Mouse (Mus musculus): ENCODE results near the gene Eml6.

The Eml6 gene

GRCm38 (mm10) chr11:29705263-29705662 is 320.6 kb downstream of the Eml6 start:
- DNase-seq (ENCODE audit: extremely low read depth, low read depth, low spot score) = no peak

GRCm38 (mm10) chr11:29702721-29703120 is 323.1 kb downstream of the Eml6 start:
- no peak for DNase-seq (ENCODE audit: extremely low read depth, low read depth, low spot score)

- DNase-seq (ENCODE audit: extremely low read depth, low read depth, low spot score) = no peak
Observed at GRCm38 (mm10) chr11:29694754-29695153, 331.1 kb downstream of the Eml6 start.

- DNase-seq (ENCODE audit: extremely low read depth, low read depth, low spot score) = no peak
Observed at GRCm38 (mm10) chr11:29693576-29694410, 332.0 kb downstream of the Eml6 start.

All from fat pad, adult 2 months (tissue).